29 mouse cellular contexts compared by ENCODE assay signal in genomic region chr12:91841714-91842113, GRCm38 (mm10). TPM values are rescaled to one million over a fixed set of nuclear protein-coding genes. Genes with fewer than 3 reads are reported as not detected.
DNase-seq lines count a peak whose midpoint lies in the region; TF ChIP-seq lines count a peak whose summit lies in the region.
"Had no signal": no experiment of that assay in that cellular context is flagged by ENCODE, and none has a peak within 500 bp of the region (broad histone marks: within the 10 kb centered on the region; RNA-seq: fewer than 3 reads in every experiment).

No protein-coding gene starts in this region.

- no peak for TF ChIP-seq POLR2A in cerebellum, adult 2 months (IDR thresholded peaks at IDR 0.05; ENCODE audit: borderline replicate concordance, insufficient read depth, low read length)

- H3K27me3 ChIP-seq in C2C12 (ENCODE audit: control insufficient read depth, insufficient read depth, insufficient read length): no peaks in the 10 kb centered on the region
- no peaks in the 10 kb centered on the region for H3K27me3 ChIP-seq in cerebellum, adult 2 months (ENCODE audit: control insufficient read depth, insufficient read depth, low read length)
- H3K27me3 ChIP-seq: CH12.LX; embryonic facial prominence, embryonic 13.5 days; forebrain, embryonic 12.5 days; forebrain, embryonic 15.5 days; hindbrain, embryonic 13.5 days; intestine, embryonic 15.5 days; Patski had no signal

- 91% methylated on average over 6 of the region's 6 CpGs for WGBS in cerebellum, adult 2 months

- no peak overlapping the region for H3K27ac ChIP-seq in cerebellum, adult 2 months (ENCODE audit: insufficient read depth, low read length)
- H3K27ac ChIP-seq: embryonic facial prominence, embryonic 10.5 days; embryonic facial prominence, embryonic 13.5 days; forebrain, embryonic 12.5 days; forebrain, embryonic 15.5 days; heart, adult 2 months; heart, embryonic 10.5 days; hindbrain, embryonic 10.5 days; hindbrain, embryonic 13.5 days; intestine, embryonic 15.5 days had no signal

- peaks cover 43% of the 10 kb centered on the region for H3K36me3 ChIP-seq in C2C12 (ENCODE audit: control insufficient read depth, insufficient read depth)

- peaks cover 3% of the 10 kb centered on the region for H3K79me3 ChIP-seq in C2C12 (ENCODE audit: low read depth)

- TF ChIP-seq CTCF in C2C12 (IDR thresholded peaks at IDR 0.05; ENCODE audit: control insufficient read depth, insufficient read depth, insufficient read length): no peak
- TF ChIP-seq CTCF in cerebellum, adult 2 months (IDR thresholded peaks at IDR 0.05; ENCODE audit: borderline replicate concordance, insufficient read depth, low read depth, low read length): no peak

- H3K79me2 ChIP-seq in C2C12 (ENCODE audit: control insufficient read depth, insufficient read depth): peaks cover under 1% of the 10 kb centered on the region

- no peak overlapping the region for H3ac ChIP-seq in C2C12 (ENCODE audit: control insufficient read depth, insufficient read length, low read depth)

- no peaks in the 10 kb centered on the region; the same call in 1 of the 2 replicates for H3K4me1 ChIP-seq in cerebellum, adult 2 months (ENCODE audit: control insufficient read depth, insufficient read depth, low read length)
- H3K4me1 ChIP-seq: embryonic facial prominence, embryonic 13.5 days; forebrain, embryonic 12.5 days; heart, embryonic 10.5 days; hindbrain, embryonic 10.5 days; intestine, embryonic 15.5 days had no signal

- H3K4me3 ChIP-seq in C2C12 (ENCODE audit: insufficient read depth, poor library complexity, severe bottlenecking): no peak overlapping the region
- no peak overlapping the region for H3K4me3 ChIP-seq in cerebellum, adult 2 months (replicated peaks; ENCODE audit: insufficient read depth, low read depth, low read length)
- H3K4me3 ChIP-seq: embryonic facial prominence, embryonic 10.5 days; embryonic facial prominence, embryonic 13.5 days; erythroblast, embryonic 14.5 days; forebrain, embryonic 12.5 days; forebrain, embryonic 15.5 days; heart, adult 2 months; heart, embryonic 10.5 days; hindbrain, embryonic 10.5 days; hindbrain, embryonic 13.5 days; intestine, embryonic 15.5 days had no signal

- DNase-seq in adrenal gland, postnatal 36 days: peak; percentile 32 to 39
- DNase-seq in adrenal gland, postnatal 25 days: no peak
- DNase-seq in 416B (ENCODE audit: low read depth): peak; percentile 60
- no peak for DNase-seq in frontal cortex, postnatal 10 days (ENCODE audit: low spot score in 2 of 2)
- DNase-seq in cerebellum, adult 2 months: no peak
- DNase-seq: adrenal gland, postnatal 10 days; cerebellum, adult 11 months; cerebellum, adult 8-10 months; cerebellum, postnatal 10 days; cerebellum, postnatal 36 days; embryo, embryonic 11 days; gastrocnemius, postnatal 10 days; gastrocnemius, postnatal 36 days; heart, adult 2 months; heart, postnatal 10 days; heart, postnatal 36 days; kidney, adult 11 months had no signal

TF ChIP-seq in C2C12, 6 proteins besides CTCF, POLR2A, EP300 and RAD21:
- TF ChIP-seq MYOG (IDR thresholded peaks at IDR 0.05; ENCODE audit: control insufficient read depth, extremely low read depth, insufficient read length) (no peak), FOSL1 (IDR thresholded peaks at IDR 0.05; ENCODE audit: insufficient read depth, low read length, poor library complexity, severe bottlenecking) (no peak), MAX (IDR thresholded peaks at IDR 0.05) (no peak), MYOD1 (IDR thresholded peaks at IDR 0.05; ENCODE audit: control insufficient read depth, insufficient read length, low read depth) (peak; percentile 62)

RNA-seq across cellular contexts. Expression of gene Sel1l, which starts 7.2 kb away (rescaled TPM):
- total RNA-seq in adrenal gland, postnatal 36 days (2021): 100 to 1,000 TPM; 156 to 157 TPM
- 153 and 158 TPM in 2 replicates for total RNA-seq in adrenal gland, postnatal 25 days (2021)
- polyA plus RNA-seq in C2C12 (2012; fragmentation: generic; extraction: Trizol): 20.9 TPM
- polyA plus RNA-seq in cerebellum, adult 2 months (2012; rRNA removed): 84.1 and 87.1 TPM in 2 replicates

RNA-seq across cellular contexts. Expression of gene Ston2, which starts 53.5 kb away (rescaled TPM):
- total RNA-seq in adrenal gland, postnatal 36 days (2021): 10 to 100 TPM in 1 of 2 experiments, 1 to 10 TPM in 1; 4.9 to 10.2 TPM
- total RNA-seq in adrenal gland, postnatal 25 days (2021): 7.3 and 11.5 TPM in 2 replicates
- polyA plus RNA-seq in C2C12 (2012; fragmentation: generic; extraction: Trizol): 11.6 TPM
- 9.0 and 10.7 TPM in 2 replicates for polyA plus RNA-seq in cerebellum, adult 2 months (2012; rRNA removed)

Comparison
In these comparisons a context has a peak if more than half of its experiments do, and no peak if none do; other contexts are left out.
1. DNase-seq: peak in adrenal gland, postnatal 36 days (2 of 2) and 416B (single experiment); none in adrenal gland, postnatal 25 days (single experiment), frontal cortex, postnatal 10 days (0 of 2) and cerebellum, adult 2 months (0 of 2).